Mouse (Mus musculus): ENCODE measurements around the gene Hoxc6. TPM values are rescaled to one million over a fixed set of nuclear protein-coding genes. Genes with fewer than 3 reads are reported as not detected.
A peak's percentile ranks its signal among the peaks of the same experiment; 100 is the strongest.

The Hoxc6 gene
- polyA plus RNA-seq, 1 experiment from 2014 or later, result not detected

- WGBS, result 9% methylated on average over 11 of the region's 11 CpGs
- Histone ChIP-seq H3K27ac (no peak overlapping the region), H3K27me3 (peaks cover 97% of the 10 kb centered on the region), H3K4me1 (peaks cover 4% of the 10 kb centered on the region; the same call in 1 of the 2 replicates), H3K4me2 (no peak overlapping the region), H3K9ac (no peak overlapping the region), H3K4me3 (no peak overlapping the region), H3K9me3 (no peaks in the 10 kb centered on the region), H3K36me3 (no peaks in the 10 kb centered on the region)
- ATAC-seq (ENCODE audit: insufficient number of reproducible peaks, insufficient read depth, low FRiP score, low TSS enrichment, low read depth), result no peak
These were observed 61.9 kb downstream of the Hoxc6 start for GRCm38 (mm10) chr15:103060021-103060340.

- H3K4me1 ChIP-seq, result peaks cover 4% of the 10 kb centered on the region; the same call in 1 of the 2 replicates
- peaks cover 97% of the 10 kb centered on the region for H3K27me3 ChIP-seq
- H3K9me3 ChIP-seq, result no peaks in the 10 kb centered on the region
- 3% methylated on average over 36 of the region's 36 CpGs for WGBS
- no peak overlapping the region for H3K27ac ChIP-seq
- H3K9ac ChIP-seq, result no peak overlapping the region
- H3K4me3 ChIP-seq, result no peak overlapping the region; the same call in 1 of the 2 replicates
- no peak; the same call in 1 of the 2 replicates for ATAC-seq (ENCODE audit: insufficient number of reproducible peaks, insufficient read depth, low FRiP score, low TSS enrichment, low read depth)
- no peaks in the 10 kb centered on the region for H3K36me3 ChIP-seq
- no peak overlapping the region for H3K4me2 ChIP-seq
These were observed 62.5 kb downstream of the Hoxc6 start for GRCm38 (mm10) chr15:103060341-103061130.

- Histone ChIP-seq H3K27me3 (peaks cover 97% of the 10 kb centered on the region), H3K36me3 (no peaks in the 10 kb centered on the region), H3K4me1 (peaks cover 4% of the 10 kb centered on the region; the same call in 1 of the 2 replicates), H3K4me2 (no peak overlapping the region), H3K9me3 (no peaks in the 10 kb centered on the region), H3K9ac (no peak overlapping the region), H3K4me3 (no peak overlapping the region), H3K27ac (no peak overlapping the region)
- under 1% methylated on average over 30 of the region's 30 CpGs for WGBS
- ATAC-seq (ENCODE audit: insufficient number of reproducible peaks, insufficient read depth, low FRiP score, low TSS enrichment, low read depth), result no peak
These were observed 63.2 kb downstream of the Hoxc6 start for GRCm38 (mm10) chr15:103061131-103061825.

MicroRNAs encoded within 50 kb of the gene (microRNA counts, 519-probe panel; counts per million panel counts)
- microRNA mmu-miR-615-3p (236 counts per million, percentile 44 among the panel's probes with 10 or more counts), microRNA mmu-miR-615-5p (236 counts per million, percentile 44 among the panel's probes with 10 or more counts)

Small RNA genes lying within 50 kb of the gene (microRNA-seq; reads per million reads assigned to microRNA genes)
- gene Mir196a-2, result 7.0 reads per million, percentile 23 among the genes with 10 or more reads in this experiment
- gene Mir615, result 65.3 reads per million, percentile 48 among the genes with 10 or more reads in this experiment

Other genes starting within 250 kb of the Hoxc6 start
- 1.1 and 1.9 TPM in 2 replicates for gene Hoxc13, start 77.2 kb upstream of the Hoxc6 start, polyA plus RNA-seq (2015; fragmentation: Nextera tagmentation; extraction: Ambion mirVana)
- gene Hoxc12, start 61.5 kb upstream of the Hoxc6 start, polyA plus RNA-seq (2015; fragmentation: Nextera tagmentation; extraction: Ambion mirVana), result not detected in 2 replicates
- not detected in 2 replicates for gene Hoxc11, start 43.8 kb upstream of the Hoxc6 start, polyA plus RNA-seq (2015; fragmentation: Nextera tagmentation; extraction: Ambion mirVana)
- gene Hoxc10, start 31.5 kb upstream of the Hoxc6 start, polyA plus RNA-seq (2015; fragmentation: Nextera tagmentation; extraction: Ambion mirVana), result 0.10 TPM in 1 of 2 replicates, not detected in the other
- gene Hoxc5, start 30.8 kb upstream of the Hoxc6 start, polyA plus RNA-seq (2015; fragmentation: Nextera tagmentation; extraction: Ambion mirVana), result 1.1 and 1.8 TPM in 2 replicates
- gene Hoxc9, start 21.8 kb upstream of the Hoxc6 start, polyA plus RNA-seq (2015; fragmentation: Nextera tagmentation; extraction: Ambion mirVana), result not detected in 2 replicates
- not detected in 2 replicates for gene Hoxc8, start 7.7 kb upstream of the Hoxc6 start, polyA plus RNA-seq (2015; fragmentation: Nextera tagmentation; extraction: Ambion mirVana)
- gene Hoxc4, start 20.7 kb downstream of the Hoxc6 start, polyA plus RNA-seq (2015; fragmentation: Nextera tagmentation; extraction: Ambion mirVana), result 0.73 and 1.7 TPM in 2 replicates
- gene Smug1, start 168.8 kb downstream of the Hoxc6 start, polyA plus RNA-seq (2015; fragmentation: Nextera tagmentation; extraction: Ambion mirVana), result 16.1 and 16.4 TPM in 2 replicates
- gene Cbx5, start 241.6 kb downstream of the Hoxc6 start, polyA plus RNA-seq (2015; fragmentation: Nextera tagmentation; extraction: Ambion mirVana), result 137 and 142 TPM in 2 replicates
- gene Hnrnpa1, start 242.2 kb downstream of the Hoxc6 start, polyA plus RNA-seq (2015; fragmentation: Nextera tagmentation; extraction: Ambion mirVana), result 1,090 and 1,133 TPM in 2 replicates

Data from embryonic facial prominence, embryonic 13.5 days (tissue).